Mouse (Mus musculus): ENCODE data around the gene Nop56. TPM values are rescaled to one million over a fixed set of nuclear protein-coding genes. Genes with fewer than 3 reads are reported as not detected.

The Nop56 gene
- 10 to 100 TPM; 36.4 to 38.6 TPM for total RNA-seq (2021)
- long read RNA-seq, experiment 1, transcript Nop56-202 (12 exons, 1,877 nt): major isoform, 10 of 17 reads
- long read RNA-seq, experiment 1, partial matches to known transcripts: 0 of 17 reads
- long read RNA-seq, experiment 1, other reads (novel, unspliced or antisense): 7 of 17 reads
- long read RNA-seq, experiment 2, transcript Nop56-202 (12 exons, 1,877 nt): major isoform, 31 of 38 reads
- long read RNA-seq, experiment 2, partial matches to known transcripts: 3 of 38 reads
- long read RNA-seq, experiment 2, other reads (novel, unspliced or antisense): 4 of 38 reads

DNA sequence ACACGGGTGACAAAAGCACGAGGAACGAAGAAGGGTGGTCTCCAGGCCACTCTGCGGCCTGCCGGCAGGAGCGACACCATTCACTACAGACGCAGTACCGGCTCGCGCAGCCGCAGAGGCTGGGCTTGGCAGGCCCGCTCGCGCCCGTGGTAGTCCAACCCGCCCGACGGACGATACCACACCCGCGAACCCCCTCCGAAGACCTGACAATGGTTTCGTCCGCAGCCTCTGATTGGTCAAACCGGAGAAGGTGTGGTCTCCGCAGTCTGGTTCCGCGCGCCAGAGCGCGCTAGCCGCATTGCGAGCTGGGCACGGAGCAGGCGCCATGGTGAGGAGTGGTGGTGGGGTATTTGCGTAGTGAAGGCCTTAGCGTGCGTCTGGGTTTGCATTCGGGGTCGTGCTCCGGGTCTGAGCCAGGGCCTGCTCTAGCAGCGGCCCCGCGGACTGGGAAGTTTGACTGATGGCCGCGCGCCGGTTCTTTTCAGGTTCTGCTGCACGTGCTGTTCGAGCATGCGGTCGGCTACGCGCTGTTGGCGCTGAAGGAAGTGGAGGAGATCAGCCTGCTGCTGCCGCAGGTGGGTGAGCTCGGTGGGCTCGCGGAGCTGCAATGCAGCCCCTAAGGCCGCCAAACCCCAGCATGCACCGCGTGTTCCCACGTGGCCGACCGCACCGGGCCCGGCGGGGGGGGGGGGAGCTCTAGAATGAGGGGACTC, at the start of gene Nop56:
Nop56 (plus strand) TSS at position 282 of the 713 bp plus-strand sequence.
- intact Hi-C loops (cut with DNase I): loop anchor here (1.0 to 10.0 kb wide), 3 partner anchors 10 to 470 kb away; partner anchors contain the start of genes Idh3b and Stk35
- peak within 1 kb of the TSS; percentile 93 for H3K4me3 ChIP-seq
- DNase-seq: peak; percentile 99
- peak within 1 kb of the TSS; percentile 95 for H3K27ac ChIP-seq
- TF ChIP-seq CTCF (IDR thresholded peaks at IDR 0.05): peak; percentile 40

DNA sequence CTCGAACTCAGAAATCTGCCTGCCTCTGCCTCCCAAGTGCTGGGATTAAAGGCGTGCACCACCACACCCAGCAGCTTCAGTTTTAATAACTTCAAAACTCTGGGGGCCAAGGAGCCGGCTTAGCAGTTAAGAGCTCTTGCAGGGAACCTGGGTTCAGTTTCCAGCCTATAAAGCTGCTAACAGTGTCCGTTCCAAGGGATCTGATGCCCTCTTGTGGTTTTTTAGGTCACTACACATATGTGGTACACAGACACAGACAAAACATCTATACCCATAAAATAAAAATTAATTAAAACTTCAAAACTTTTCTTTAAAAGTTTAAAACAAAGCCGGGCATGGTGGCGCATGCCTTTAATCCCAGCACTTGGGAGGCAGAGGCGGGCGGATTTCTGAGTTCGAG, 27.3 kb upstream of the Nop56 start:
- no peak for DNase-seq
- Histone ChIP-seq H3K27ac (no peak overlapping the region), H3K4me3 (no peak overlapping the region)
- intact Hi-C loops (cut with DNase I): loop anchor here (5.0 to 10.0 kb wide), 2 partner anchors 180 to 342 kb away; no protein-coding TSS in a partner anchor
- peak; percentile 69 for TF ChIP-seq CTCF (IDR thresholded peaks at IDR 0.05)

DNA sequence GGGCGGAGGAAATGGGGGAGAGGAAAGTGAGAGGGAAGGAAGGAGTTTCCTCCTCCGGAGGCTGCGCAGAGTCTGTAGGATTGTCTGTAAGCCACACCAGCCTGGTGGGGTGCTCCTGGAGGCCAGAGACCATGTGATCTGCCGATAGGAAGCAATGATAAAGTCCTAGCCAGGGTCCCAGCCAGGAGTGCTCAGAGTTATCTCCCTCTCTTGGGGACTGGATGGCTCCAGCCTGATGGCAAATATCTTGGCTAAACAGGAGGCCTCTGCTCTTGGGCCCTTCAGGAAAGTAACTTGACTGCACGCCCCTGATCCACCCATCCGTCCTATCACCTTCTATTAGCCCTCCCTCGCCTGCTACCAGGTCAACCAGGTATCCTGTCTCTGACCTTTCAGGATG, 26.0 kb upstream of the Nop56 start:
- intact Hi-C loops (cut with DNase I): loop anchor here (5.0 to 10.0 kb wide), 2 partner anchors 181 to 343 kb away; no protein-coding TSS in a partner anchor
- H3K4me3 ChIP-seq: no peak overlapping the region
- H3K27ac ChIP-seq: no peak overlapping the region
- no peak for TF ChIP-seq CTCF (IDR thresholded peaks at IDR 0.05)
- DNase-seq: no peak

DNA sequence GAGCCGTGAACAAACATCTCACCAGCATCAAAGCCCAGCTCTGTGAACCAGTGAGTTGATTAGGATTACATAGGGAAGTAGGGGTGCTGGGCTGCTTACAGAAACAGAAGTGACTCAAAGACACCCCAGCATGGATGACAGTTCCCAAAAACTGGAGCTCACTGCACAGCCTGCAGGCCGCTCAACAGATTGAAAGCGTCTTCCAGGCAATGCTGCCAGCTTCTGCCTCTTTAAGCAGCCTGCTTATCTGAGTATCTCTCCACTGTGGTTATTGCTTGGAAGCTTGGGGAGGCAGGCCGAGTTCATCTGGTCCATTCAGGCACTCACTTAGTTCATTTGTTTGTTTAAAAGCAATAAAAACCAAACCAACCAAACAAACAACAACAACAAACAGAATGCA, 17.5 kb upstream of the Nop56 start:
- intact Hi-C loops (cut with DNase I): no loop called here
- TF ChIP-seq CTCF (IDR thresholded peaks at IDR 0.05): no peak
- Histone ChIP-seq H3K27ac (no peak overlapping the region), H3K4me3 (no peak overlapping the region)
- DNase-seq: no peak

DNA sequence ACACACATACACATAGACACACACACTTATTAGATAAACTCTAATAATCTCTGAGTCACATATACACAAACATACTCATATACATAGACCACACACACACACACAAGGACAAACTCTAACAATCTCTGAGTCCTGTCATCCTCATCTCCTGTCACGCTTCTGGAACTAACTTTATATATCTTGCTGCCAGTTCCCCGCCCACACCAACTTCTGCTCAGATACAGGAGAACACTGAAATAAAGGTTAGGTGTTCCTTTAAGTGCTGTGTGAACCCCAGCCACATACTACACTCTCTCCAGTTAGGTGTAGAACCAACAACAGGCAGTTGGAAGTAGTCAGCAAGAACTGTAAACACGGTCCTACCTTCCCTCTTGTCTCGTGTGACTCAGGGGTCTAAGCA, 13.4 kb upstream of the Nop56 start:
- TF ChIP-seq CTCF (IDR thresholded peaks at IDR 0.05): no peak
- Histone ChIP-seq H3K4me3 (no peak overlapping the region), H3K27ac (no peak overlapping the region)
- intact Hi-C loops (cut with DNase I): no loop called here
- no peak for DNase-seq

DNA sequence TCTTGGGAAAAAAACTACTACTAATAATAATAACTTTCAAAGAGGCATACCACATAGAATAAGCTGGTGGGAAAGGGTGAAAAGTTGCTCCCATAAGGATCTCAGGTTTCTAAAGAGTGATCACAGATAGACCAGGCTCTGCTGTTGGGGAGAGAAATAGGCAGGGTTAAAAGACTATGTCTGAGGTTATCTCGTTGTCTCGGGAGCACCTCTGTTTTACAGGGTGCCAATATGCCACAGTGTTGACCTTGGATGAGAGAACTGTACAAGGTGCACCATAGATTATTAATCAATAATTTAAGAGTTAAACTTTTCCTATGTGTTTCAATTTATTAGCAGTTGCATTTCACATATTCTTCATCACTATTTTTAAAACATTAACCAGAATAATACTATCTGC, 12.3 kb upstream of the Nop56 start:
- Histone ChIP-seq H3K27ac (no peak overlapping the region), H3K4me3 (no peak overlapping the region)
- TF ChIP-seq CTCF (IDR thresholded peaks at IDR 0.05): no peak
- intact Hi-C loops (cut with DNase I): no loop called here
- no peak for DNase-seq

DNA sequence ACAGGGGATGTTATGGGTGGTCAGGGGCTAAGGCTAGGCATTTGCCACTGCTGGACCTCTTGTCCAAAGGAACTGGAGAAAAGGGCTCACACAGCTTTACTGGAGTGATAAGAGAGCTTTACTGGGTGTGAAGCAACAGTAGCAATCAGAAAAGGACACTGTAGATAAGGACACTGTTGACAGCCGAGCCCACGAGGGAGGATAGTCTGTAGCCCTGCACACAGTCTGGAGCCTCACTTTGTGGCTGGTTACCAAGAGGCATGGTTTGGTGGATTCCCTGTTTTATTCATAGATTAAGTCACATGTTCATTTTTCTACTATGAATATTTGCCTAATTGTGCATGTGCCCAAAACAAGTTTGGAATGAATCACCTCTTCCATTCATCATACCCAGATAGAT, 11.8 kb upstream of the Nop56 start:
- no peak overlapping the region for H3K4me3 ChIP-seq
- no peak for TF ChIP-seq CTCF (IDR thresholded peaks at IDR 0.05)
- intact Hi-C loops (cut with DNase I): no loop called here

DNA sequence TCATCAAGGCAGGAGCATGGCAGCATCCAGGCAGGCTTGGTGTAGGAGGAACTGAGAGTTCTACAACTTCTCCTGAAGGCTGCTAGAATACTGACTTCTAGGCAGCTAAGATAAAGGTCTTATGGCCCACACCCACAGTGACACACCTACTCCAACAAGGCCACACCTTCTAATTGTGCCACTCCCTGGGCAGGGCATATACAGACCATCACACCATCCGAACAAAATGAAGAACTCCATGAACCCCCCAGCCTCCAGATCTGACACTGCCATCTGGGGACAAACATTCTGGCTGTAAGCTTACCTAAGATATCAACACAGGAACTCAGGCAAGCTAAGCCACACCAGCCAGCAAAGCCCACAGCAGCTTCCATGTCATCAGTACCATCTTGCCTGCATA, 8.7 kb upstream of the Nop56 start:
- no peak overlapping the region for H3K27ac ChIP-seq
- no peak for DNase-seq
- H3K4me3 ChIP-seq: no peak overlapping the region
- intact Hi-C loops (cut with DNase I): no loop called here
- no peak for TF ChIP-seq CTCF (IDR thresholded peaks at IDR 0.05)

More for the DNA sequence above, 11.8 kb upstream of the Nop56 start:
- no peak for DNase-seq
- no peak overlapping the region for H3K27ac ChIP-seq

DNA sequence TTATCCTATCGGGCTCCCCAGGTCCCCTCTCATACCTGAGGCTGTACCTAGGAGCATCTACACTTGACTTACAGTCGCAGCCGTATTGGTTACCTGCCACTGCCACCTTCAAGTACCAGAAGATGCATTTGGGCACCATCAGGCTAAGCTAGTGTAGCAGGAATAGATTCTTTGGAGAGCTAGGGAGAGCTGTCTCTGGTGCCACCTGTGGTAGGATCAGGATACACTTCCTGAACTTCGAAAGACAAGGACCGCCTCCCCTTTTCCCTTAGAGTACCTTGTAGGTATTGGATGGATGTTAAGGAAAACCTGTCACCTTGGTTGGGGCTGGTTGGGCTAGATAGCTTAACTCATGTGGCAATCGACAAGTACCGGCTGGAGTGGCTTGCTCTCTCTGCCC, 6.2 kb upstream of the Nop56 start:
- no peak overlapping the region for H3K4me3 ChIP-seq
- intact Hi-C loops (cut with DNase I): no loop called here
- no peak for DNase-seq
- peak; percentile 12; the same call in 1 of the 2 replicates for TF ChIP-seq CTCF (IDR thresholded peaks at IDR 0.05)
- no peak overlapping the region for H3K27ac ChIP-seq

DNA sequence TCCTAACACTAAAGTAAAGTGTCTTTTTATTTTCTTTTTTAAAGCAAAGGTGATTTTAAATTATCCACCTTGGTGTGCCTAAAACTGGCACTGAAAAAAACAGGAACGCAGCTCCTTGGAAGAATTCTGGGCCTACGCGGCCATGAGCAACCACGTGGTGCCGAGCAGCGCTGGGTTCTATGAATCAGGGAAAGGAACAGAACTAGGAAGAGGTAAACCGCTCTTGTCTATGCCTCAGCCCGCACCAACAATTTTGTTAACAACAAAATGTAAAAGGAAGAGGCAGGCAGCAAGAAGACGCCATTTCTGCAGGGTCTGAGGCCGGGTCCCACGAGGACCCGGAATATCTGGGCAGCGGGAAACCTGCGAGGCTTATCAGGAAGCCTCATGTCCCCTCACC, 498 bp upstream of the Nop56 start:
- no peak for TF ChIP-seq CTCF (IDR thresholded peaks at IDR 0.05)
- DNase-seq: peak; percentile 44
- intact Hi-C loops (cut with DNase I): loop anchor here (1.0 to 10.0 kb wide), 3 partner anchors 11 to 469 kb away; partner anchors contain the start of genes Idh3b and Stk35
- Histone ChIP-seq H3K4me3 (peak overlapping the region; percentile 93), H3K27ac (peak overlapping the region; percentile 95)

DNA sequence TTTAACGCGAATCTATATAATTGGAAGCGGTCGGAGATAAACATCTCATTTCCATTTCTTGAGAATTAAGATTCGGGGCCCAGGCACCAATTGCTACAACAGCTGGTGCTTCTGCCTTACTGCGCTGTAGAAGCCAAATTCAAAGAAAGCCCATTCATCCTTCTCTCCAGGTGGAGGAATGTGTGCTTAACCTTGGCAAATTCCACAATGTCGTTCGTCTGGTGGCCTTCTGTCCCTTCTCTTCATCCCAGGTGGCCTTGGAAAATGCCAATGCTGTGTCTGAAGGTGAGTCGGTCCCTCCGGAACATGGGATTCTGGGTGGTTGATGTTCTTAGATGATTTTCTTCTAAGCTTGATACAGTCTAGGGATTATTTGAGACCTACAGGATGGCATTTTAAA, 632 bp downstream of the Nop56 start:
- intact Hi-C loops (cut with DNase I): loop anchor here (1.0 to 10.0 kb wide), 3 partner anchors 9 to 470 kb away; partner anchors contain the start of genes Idh3b and Stk35
- Histone ChIP-seq H3K4me3 (peak overlapping the region; percentile 93), H3K27ac (peak overlapping the region; percentile 95)
- DNase-seq: no peak
- no peak for TF ChIP-seq CTCF (IDR thresholded peaks at IDR 0.05)

DNA sequence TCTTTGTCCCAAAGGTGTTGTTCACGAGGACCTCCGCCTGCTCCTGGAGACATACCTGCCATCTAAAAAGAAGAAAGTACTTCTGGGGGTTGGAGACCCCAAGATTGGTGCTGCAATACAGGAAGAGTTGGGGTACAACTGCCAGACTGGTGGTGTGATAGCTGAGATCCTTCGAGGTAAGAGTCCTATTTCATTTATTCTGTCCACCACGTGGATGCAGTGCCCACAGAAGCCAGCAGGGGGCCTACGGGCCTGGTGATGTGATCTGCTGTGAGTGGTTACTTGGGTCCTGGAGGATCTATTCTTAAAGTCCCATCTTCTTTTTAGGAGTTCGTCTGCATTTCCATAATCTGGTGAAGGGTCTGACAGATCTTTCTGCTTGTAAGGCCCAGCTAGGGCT, 1.4 kb downstream of the Nop56 start:
- no peak overlapping the region for H3K27ac ChIP-seq
- peak; percentile 61 for TF ChIP-seq CTCF (IDR thresholded peaks at IDR 0.05)
- intact Hi-C loops (cut with DNase I): loop anchor here (10.0 kb wide), 1 partner anchor 471 kb away; the partner anchor contains the start of gene Stk35
- DNase-seq: peak; percentile 50
- H3K4me3 ChIP-seq: peak overlapping the region; percentile 93

DNA sequence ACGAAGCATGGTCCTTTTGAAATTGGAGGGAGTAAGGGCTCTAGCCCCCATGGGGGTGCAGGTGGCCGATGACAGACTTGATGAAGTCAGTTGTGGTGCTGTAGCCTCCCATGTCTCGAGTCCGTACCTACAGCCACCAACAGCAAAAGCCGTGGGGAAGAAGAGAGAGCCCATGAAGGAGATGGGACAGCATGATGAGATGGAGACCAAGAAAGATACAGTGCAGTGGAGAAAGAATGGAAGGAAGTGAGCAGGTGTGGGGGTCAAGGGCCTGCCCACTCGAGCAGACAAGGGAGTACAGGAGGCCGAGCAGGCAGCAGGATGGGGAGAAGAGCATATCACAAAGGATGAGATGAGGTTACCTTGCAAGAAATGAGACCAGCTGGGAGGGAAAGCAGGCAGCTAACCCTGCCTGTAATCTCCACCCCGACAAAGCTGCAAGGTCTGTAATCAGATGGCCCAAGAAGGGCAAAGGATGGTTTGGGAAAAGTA, 5.4 kb downstream of the Nop56 start:
- Histone ChIP-seq H3K4me3 (no peak overlapping the region), H3K27ac (no peak overlapping the region)
- no peak for DNase-seq
- TF ChIP-seq CTCF (IDR thresholded peaks at IDR 0.05): no peak
- intact Hi-C loops (cut with DNase I): loop anchor here (10.0 kb wide), 1 partner anchor 475 kb away; the partner anchor contains the start of gene Stk35
